Mouse (Mus musculus) macrophage (primary cell): ENCODE results near the gene Tinagl1. TPM values are rescaled to one million over a fixed set of nuclear protein-coding genes. Genes with fewer than 3 reads are reported as not detected.

ENCODE experiments used
- H3K27ac ChIP-seq: fragments of 350-480 bp; formaldehyde crosslinking; 2 replicates; pipeline ENCODE4 v1.9.0; 2021
- H3K36me3 ChIP-seq: fragments of 350-480 bp; formaldehyde crosslinking; 2 replicates; pipeline ENCODE4 v1.9.0; 2021; ENCODE audit errors: inconsistent target
- H3K4me3 ChIP-seq: fragments of 350-480 bp; formaldehyde crosslinking; 2 replicates; pipeline ENCODE4 v1.9.0; 2021; ENCODE audit errors: inconsistent target
- H3K79me2 ChIP-seq: fragments of 350-480 bp; formaldehyde crosslinking; 2 replicates; pipeline ENCODE4 v1.9.0; 2021; ENCODE audit errors: inconsistent target
- WGBS: methylation state at CpG from one replicate; pipeline ENCODE4 v1.1.7; 2026; ENCODE audit warnings: inconsistent platforms; ENCODE audit not compliant: missing documents; 5-methylcytosine and 5-hydroxymethylcytosine counted together
- polyA plus RNA-seq: library from polyadenylated mRNA; stranded (reverse); fragments of 250-400 nt; gene quantifications from 3 replicates; pipeline ENCODE4 v1.2.4, GENCODE M21; 2018; ENCODE audit warnings: inconsistent platforms

Tinagl1 gene
- polyA plus RNA-seq, 1 experiment from 2014 or later, result not detected

- no peaks in the 10 kb centered on the region for H3K36me3 ChIP-seq
- WGBS, result 5% methylated on average over 13 of the region's 13 CpGs
- no peak overlapping the region for H3K27ac ChIP-seq
- H3K4me3 ChIP-seq, result no peak overlapping the region
- H3K79me2 ChIP-seq, result no peaks in the 10 kb centered on the region
These were observed 13.9 kb upstream of the Tinagl1 start for GRCm38 (mm10) chr4:130188806-130189297.

GRCm38 (mm10) chr4:130186891-130187290 is 12.0 kb upstream of the Tinagl1 start:
- 41% methylated on average over 10 of the region's 12 CpGs for whole genome bisulfite sequencing

GRCm38 (mm10) chr4:130186450-130186849 is 11.5 kb upstream of the Tinagl1 start:
- H3K4me3 ChIP-seq, result no peak overlapping the region
- no peak overlapping the region for H3K27ac ChIP-seq
- no peaks in the 10 kb centered on the region for H3K79me2 ChIP-seq
- no peaks in the 10 kb centered on the region for H3K36me3 ChIP-seq
- 81% methylated on average over 9 of the region's 9 CpGs for WGBS

More at GRCm38 (mm10) chr4:130186891-130187290, 12.0 kb upstream of the Tinagl1 start:
- Histone ChIP-seq H3K27ac (no peak overlapping the region), H3K36me3 (no peaks in the 10 kb centered on the region), H3K4me3 (no peak overlapping the region), H3K79me2 (no peaks in the 10 kb centered on the region)

GRCm38 (mm10) chr4:130183879-130184278 is 9.0 kb upstream of the Tinagl1 start:
- H3K4me3 ChIP-seq, result no peak overlapping the region
- 94% methylated on average over 5 of the region's 5 CpGs for WGBS
- H3K79me2 ChIP-seq, result no peaks in the 10 kb centered on the region
- no peak overlapping the region for H3K27ac ChIP-seq
- no peaks in the 10 kb centered on the region for H3K36me3 ChIP-seq

- 94% methylated on average over 13 of the region's 13 CpGs for WGBS
- no peak overlapping the region for H3K4me3 ChIP-seq
- no peaks in the 10 kb centered on the region for H3K79me2 ChIP-seq
- no peaks in the 10 kb centered on the region for H3K36me3 ChIP-seq
- H3K27ac ChIP-seq, result no peak overlapping the region
These were observed 8.1 kb upstream of the Tinagl1 start for GRCm38 (mm10) chr4:130183023-130183422.

- no peaks in the 10 kb centered on the region for H3K36me3 ChIP-seq
- WGBS, result 96% methylated on average over 4 of the region's 4 CpGs
- H3K79me2 ChIP-seq, result no peaks in the 10 kb centered on the region
- no peak overlapping the region for H3K4me3 ChIP-seq
- H3K27ac ChIP-seq, result no peak overlapping the region
These were observed 7.0 kb upstream of the Tinagl1 start for GRCm38 (mm10) chr4:130181886-130182285.

GRCm38 (mm10) chr4:130180909-130181602 is 6.1 kb upstream of the Tinagl1 start:
- no peak overlapping the region for H3K27ac ChIP-seq
- 89% methylated on average over 7 of the region's 7 CpGs for WGBS
- no peaks in the 10 kb centered on the region for H3K36me3 ChIP-seq
- no peaks in the 10 kb centered on the region for H3K79me2 ChIP-seq
- H3K4me3 ChIP-seq, result no peak overlapping the region

- no peak overlapping the region for H3K4me3 ChIP-seq
- H3K79me2 ChIP-seq, result no peaks in the 10 kb centered on the region
- no peak overlapping the region for H3K27ac ChIP-seq
- WGBS, result 73% methylated on average over 3 of the region's 3 CpGs
- H3K36me3 ChIP-seq, result no peaks in the 10 kb centered on the region
These were observed 5.0 kb upstream of the Tinagl1 start for GRCm38 (mm10) chr4:130179876-130180275.

- Histone ChIP-seq H3K4me3 (no peak overlapping the region), H3K36me3 (no peaks in the 10 kb centered on the region), H3K79me2 (no peaks in the 10 kb centered on the region), H3K27ac (no peak overlapping the region)
- WGBS, result 69% methylated on average over 7 of the region's 7 CpGs
These were observed 2.6 kb upstream of the Tinagl1 start for GRCm38 (mm10) chr4:130177536-130177935.

GRCm38 (mm10) chr4:130177087-130177486 is 2.2 kb upstream of the Tinagl1 start:
- Histone ChIP-seq H3K36me3 (no peaks in the 10 kb centered on the region), H3K27ac (no peak overlapping the region), H3K79me2 (no peaks in the 10 kb centered on the region), H3K4me3 (no peak overlapping the region)
- WGBS, result 32% methylated on average over 4 of the region's 4 CpGs

GRCm38 (mm10) chr4:130176156-130176720 is 1.3 kb upstream of the Tinagl1 start:
- Histone ChIP-seq H3K79me2 (no peaks in the 10 kb centered on the region), H3K4me3 (no peak overlapping the region), H3K27ac (no peak overlapping the region), H3K36me3 (no peaks in the 10 kb centered on the region)
- WGBS, result 33% methylated on average over 4 of the region's 5 CpGs

GRCm38 (mm10) chr4:130174335-130175031 is 439 bp downstream of the Tinagl1 start:
- 16% methylated on average over 16 of the region's 25 CpGs for WGBS
- Histone ChIP-seq H3K79me2 (no peaks in the 10 kb centered on the region), H3K36me3 (no peaks in the 10 kb centered on the region), H3K4me3 (no peak overlapping the region), H3K27ac (no peak overlapping the region)

- Histone ChIP-seq H3K27ac (no peak overlapping the region), H3K36me3 (no peaks in the 10 kb centered on the region), H3K79me2 (no peaks in the 10 kb centered on the region), H3K4me3 (no peak overlapping the region)
- 71% methylated on average over 19 of the region's 19 CpGs for WGBS
These were observed 1.0 kb downstream of the Tinagl1 start for GRCm38 (mm10) chr4:130173911-130174311.

- Histone ChIP-seq H3K79me2 (no peaks in the 10 kb centered on the region), H3K36me3 (no peaks in the 10 kb centered on the region), H3K4me3 (no peak overlapping the region), H3K27ac (no peak overlapping the region)
- 80% methylated on average over 11 of the region's 11 CpGs for WGBS
These were observed 1.7 kb downstream of the Tinagl1 start for GRCm38 (mm10) chr4:130173060-130173822.
